Mouse (Mus musculus): ENCODE results near the gene Ankrd36.

DNA sequence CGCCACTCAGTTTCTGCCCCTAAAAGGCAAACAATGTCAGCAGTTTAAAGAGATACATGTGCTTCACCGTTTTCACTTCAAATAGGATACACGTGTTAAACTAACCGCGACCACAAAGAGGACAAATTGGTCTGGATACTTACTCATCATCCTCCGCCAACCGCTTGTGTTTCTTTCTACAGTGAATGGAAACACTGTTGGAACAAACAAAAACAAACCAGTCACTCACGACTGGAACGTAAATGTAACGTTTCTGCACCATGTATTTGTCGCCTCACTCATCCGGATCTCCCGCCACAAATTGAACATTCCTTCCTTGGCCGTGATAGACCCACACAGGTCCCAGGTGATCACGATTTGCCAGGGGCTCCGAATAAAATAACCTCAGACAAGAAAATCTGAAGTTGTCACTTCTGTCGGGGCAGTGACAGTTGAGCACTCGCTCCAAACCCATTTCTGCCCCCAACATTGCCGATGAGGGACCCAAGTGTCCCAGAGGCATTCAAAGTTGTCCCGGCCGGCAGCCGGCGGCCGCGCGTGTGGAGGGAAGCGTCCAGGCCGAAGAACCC lies 28.2 kb upstream of the Ankrd36 start:
- TF ChIP-seq POLR2A (IDR thresholded peaks at IDR 0.05; ENCODE audit: low read depth, low read length), result no peak
- TF ChIP-seq CTCF (IDR thresholded peaks at IDR 0.05; ENCODE audit: extremely low read depth, insufficient read length, insufficient replicate concordance, low read depth, low read length), result no peak

Data from small intestine, adult 2 months (tissue).